Mouse (Mus musculus) ES-E14 (cell line): ENCODE data around the gene Ralgps1.

Source experiments
- CHD2 ChIP-seq: IDR thresholded peaks from 2 replicates; pipeline ENCODE4 v1.6.1; 2014; ENCODE audit warnings: mild to moderate bottlenecking, low read depth, low read length, inconsistent platforms
- MAFK ChIP-seq: IDR thresholded peaks from 2 replicates; pipeline ENCODE4 v1.6.1; 2014; ENCODE audit warnings: mild to moderate bottlenecking, low read depth, low read length, inconsistent platforms; ENCODE audit not compliant: insufficient read depth
- ZC3H11A ChIP-seq: IDR thresholded peaks from 2 replicates; pipeline ENCODE4 v1.6.1; 2012; ENCODE audit warnings: low read depth, mild to moderate bottlenecking, inconsistent platforms, low read length, borderline replicate concordance
- ZNF384 ChIP-seq: IDR thresholded peaks from 2 replicates; pipeline ENCODE4 v1.6.1; 2012; ENCODE audit warnings: low read depth, low read length, inconsistent platforms

- TF ChIP-seq CHD2, result no peak
- no peak for TF ChIP-seq ZNF384
- TF ChIP-seq ZC3H11A, result no peak
- TF ChIP-seq MAFK, result no peak
Observed at GRCm38 (mm10) chr2:33164646-33165045, 206.6 kb downstream of the Ralgps1 start.
